Mouse (Mus musculus): Measurements from ENCODE around the gene Tfpt.
"Not testable (repeated sequence)": the region's sequence is repeated elsewhere in the genome, so short reads cannot be mapped to it uniquely, and the experiment has no call there.

The Tfpt gene

DNA sequence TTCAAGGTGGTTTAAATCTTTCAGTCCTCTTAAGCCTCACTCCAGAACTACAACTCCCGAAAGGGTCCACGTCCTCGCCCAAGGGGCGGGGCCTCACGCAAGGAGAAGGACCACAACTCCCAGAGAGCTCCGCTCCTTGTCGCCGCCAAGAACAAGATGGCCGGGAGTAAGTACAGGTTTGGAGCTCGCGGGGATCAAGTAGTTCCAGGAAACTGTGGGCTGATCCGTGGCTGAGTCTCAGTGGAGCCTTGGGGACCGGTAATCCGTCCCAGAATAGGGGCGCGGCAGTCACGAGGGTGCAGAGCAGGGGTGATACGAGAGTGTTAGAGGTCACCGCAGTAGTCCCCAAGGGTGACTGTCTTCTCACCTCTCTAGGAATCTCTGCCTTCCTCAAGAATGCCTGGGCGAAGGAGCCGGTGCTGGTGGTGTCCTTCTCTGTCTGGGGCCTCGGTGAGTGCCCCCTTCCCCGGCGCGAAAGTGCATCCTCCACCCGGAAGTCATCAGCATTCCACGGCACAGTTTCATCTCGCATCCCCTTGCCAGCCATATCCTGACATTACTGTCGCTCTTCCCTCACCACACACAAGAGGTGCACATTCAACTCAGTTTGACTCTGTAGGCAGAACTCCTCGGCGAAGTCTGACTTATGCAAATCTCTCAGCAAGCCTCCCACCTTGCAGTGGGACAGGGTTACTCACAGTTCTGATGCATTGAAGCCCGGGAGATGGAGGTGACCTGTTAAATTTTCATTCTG is 12.3 kb downstream of the Tfpt start, which contains the start of gene Ndufa3:
TSS of gene Ndufa3 (plus strand) at position 132 of the 754 bp plus-strand sequence.
- peak; percentile 94 for DNase-seq (ENCODE audit: low read depth)

DNA sequence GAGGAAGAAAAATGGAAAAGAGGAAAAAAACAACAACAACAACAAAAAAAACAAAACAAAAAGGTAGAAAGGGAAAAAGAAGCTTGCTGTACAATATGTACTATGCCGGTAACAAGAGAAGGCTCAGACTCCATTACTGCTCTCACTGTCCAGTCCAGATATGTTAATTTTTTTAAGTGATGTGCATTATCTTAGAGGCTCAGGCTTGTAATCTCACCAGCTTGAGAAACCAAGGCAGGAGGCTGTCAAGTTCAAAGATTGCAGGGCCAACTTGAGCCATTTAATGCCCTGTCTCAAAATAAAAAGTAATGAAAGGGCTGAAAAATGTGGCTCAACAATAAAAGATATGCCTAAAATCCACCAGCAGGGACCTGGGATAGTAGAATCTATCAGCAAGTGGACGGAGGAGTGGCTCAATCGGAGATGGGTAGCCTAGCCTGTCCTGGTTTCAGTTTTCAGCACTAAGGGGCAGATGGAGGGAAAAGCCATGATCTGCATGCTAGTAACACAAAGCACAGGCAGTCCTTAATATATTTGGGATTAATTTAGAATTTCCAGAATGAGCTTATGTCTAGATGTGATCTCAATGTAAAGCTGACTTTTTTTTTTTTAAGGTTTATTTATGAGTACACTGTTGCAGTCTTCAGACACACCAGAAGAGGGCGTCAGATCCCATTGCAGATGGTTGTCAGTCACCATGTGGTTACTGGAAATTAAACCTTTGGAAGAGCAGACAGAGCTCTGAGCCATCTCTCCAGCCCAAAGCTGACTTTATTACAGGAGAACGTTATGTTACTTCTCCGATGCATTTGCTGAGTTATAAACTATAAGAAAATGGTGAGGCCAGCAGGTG is 13.1 kb downstream of the Tfpt start:
- DNase-seq (ENCODE audit: low read depth) = no peak

DNA sequence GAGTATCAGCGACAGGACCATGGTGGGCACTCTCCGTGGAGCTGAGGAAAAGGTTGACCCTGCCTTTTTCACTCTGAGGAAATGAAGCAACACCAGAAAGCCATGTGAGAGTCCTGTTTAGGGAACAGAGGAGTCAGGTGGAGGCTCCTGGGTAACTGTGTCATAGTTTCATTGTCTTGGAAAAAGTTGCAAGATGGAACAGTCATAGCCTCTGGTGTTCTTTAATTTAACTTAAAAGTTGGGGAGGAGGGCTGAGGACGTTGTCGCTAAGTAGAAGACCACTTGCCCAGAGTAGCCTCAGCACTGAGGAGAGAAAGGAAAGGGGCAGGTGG is 13.7 kb downstream of the Tfpt start, which contains the start of gene Oscar:
TSS of gene Oscar (minus strand) at position 101 of the 332 bp plus-strand sequence.
- DNase-seq (ENCODE audit: low read depth) = no peak

DNA sequence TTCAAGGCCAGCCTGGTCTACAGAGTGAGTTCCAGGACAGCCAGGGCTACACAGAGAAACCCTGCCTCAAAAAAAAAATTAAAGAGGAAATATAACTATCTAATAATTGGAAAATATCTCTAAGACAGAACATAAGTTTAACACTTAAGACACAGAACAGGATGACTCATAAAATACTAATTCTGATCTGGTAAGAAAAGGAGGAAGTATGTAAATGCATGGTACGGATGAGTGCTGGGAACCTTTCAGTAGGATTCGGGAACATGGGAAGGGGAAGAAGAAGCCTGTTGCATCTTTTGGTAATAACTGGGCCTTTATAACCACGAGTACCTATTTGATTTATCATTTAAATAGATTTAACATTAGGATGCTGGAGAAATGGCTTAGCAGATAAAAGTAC is 15.7 kb downstream of the Tfpt start:
- no peak for DNase-seq (ENCODE audit: low read depth)

DNA sequence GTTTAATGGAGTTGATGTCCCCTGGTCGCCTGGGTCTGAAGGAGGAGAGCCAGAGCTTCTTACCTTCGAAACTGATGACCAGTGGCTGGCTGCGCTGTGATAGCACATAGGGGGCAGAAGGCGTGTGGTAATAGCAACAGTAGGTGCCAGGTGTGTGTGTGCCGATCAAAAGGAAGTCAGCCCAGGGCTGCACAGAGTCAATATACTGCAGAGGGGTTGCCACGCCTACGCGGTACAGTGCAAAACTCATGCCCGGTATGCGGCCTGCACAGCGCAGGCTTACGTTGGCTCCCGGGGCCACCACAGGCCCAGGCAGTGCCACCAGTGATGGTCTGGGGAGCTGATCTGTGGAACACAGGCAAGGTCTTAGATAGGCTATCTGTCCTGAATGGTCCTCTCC is 18.7 kb downstream of the Tfpt start:
- no peak for DNase-seq (ENCODE audit: low read depth)

DNA sequence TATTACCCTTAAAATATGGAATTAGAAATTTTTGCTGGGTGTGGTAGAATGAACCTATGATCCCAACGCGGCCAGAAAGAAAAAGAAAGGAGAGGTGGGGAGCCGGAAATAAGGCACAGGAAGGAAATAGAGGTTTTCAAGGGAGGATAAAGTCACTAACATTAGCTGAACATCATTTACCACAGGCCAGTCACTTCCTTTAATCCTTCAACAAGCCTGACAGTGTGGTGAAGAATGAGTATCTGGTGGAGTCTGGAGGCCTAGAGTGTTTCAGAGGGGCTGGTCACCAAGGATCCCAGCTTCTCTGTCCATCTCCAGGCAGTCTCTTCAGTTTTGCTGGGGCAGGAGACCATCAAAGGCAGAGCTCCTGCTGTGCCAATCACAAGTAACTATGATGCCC is 19.3 kb downstream of the Tfpt start:
- no peak for DNase-seq (ENCODE audit: low read depth)

DNA sequence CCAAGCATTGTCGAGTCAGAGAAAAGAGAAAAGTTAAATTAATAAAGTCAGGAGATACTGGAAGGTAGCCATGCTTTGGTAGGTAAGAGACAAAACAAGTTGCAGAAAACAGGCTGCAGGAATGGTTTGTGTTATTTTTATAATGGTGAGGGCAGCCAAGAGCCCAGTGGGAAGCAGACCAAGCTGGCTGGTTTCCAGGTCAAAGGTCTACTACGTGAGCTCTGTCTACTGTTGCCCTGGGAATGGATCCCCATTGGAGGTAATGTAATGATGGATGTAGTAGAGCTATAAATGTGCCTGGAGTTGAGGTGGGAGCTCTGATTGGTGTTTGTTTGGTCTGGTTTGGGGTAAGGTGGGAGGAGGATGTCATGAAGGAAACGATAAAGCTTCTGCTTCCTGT is 20.6 kb downstream of the Tfpt start:
- peak; percentile 57 for DNase-seq (ENCODE audit: low read depth)

DNA sequence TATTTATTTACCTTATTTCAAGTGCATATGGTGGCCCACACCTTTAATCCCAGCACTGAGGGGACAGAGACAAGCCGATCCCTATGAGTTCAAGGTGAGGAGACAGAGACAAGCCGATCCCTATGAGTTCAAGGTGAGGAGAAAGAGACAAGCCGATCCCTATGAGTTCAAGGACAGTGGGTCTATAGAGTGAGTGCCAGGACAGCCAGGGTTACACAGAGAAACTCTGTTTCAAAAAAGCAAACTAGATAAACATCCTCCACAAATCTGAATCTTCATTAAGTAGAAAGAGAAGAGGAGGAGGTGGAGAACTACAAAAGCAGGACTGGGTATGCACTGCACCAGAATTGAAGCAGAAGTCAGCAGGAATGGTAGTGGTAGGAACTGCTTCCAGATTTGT is 21.1 kb downstream of the Tfpt start:
- no peak for DNase-seq (ENCODE audit: low read depth)

DNA sequence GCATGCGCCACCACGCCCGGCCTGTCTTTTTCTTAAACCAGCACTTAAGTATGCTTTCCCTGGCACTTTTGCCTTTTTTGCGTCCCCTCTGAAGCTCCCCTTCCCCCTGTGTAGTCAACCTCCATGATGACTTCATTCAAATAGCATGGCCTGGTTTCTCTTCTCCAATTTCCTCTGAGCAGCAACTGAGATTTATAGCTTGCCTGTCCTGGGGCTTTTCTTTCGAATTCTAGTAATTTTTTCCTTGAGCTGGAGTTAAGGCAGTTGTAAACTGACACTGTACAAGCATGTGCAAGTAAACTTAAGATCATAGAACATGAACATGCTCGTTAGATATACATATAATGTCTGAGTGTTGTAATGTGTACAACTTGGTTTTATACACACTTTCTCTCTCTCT is 22.3 kb downstream of the Tfpt start:
- peak; percentile 16 for DNase-seq (ENCODE audit: low read depth)

DNA sequence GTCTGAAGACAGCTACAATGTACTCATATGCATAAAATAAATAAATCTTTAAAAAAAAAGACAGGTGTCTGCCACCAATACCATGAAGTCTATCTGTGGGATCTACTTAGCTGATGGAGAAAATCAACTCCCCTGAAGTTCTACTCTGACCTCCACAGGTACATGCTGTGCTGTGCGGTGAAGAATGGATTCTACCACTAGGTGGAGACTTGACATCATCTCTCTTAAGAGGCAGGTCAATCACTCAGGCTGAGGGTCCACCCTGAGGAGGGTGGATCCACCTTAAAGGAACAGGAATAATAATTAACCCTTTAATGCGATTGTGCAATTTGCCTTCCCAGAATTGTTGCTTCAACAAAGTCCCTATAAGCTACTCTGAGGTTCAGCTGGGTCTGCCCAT is 22.9 kb downstream of the Tfpt start:
- peak; percentile 60 for DNase-seq (ENCODE audit: low read depth)

DNA sequence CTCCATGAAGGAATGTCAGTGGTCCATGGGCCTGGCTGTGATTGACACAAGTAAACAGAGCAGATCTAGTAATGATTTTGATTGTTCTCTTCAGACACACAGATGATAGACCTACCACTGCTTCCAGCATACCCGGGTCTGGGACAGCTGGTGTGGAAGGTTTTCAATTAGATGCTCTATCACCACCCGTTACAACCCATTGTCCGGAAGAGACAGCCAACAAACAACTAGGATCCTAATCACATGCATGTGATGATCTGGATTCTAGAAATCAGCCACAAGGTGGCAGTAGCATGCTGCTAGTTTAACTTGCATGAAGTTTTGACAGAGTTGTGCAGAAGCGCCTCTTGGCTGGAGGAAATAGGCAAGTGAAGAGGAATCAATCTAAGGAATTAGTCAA is 28.6 kb downstream of the Tfpt start:
- peak; percentile 94 for DNase-seq (ENCODE audit: low read depth)

DNA sequence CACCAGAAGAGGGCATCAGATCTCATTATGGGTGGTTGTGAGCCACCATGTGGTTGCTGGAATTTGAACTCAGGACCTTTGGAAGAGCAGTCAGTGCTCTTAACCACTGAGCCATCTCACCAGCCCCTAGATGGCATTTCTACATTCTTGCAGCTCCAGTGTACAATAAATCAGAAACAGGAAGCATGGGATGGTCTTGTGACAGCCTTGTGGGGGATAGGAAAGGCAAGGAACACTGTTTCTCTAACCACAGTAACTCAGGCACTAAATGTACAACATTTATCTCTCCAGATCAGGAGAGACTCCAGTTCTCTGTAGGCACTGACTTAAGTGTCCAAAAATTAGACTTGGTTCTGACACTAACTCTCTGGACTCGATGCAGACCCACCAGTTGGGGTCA is 32.0 kb downstream of the Tfpt start:
- DNase-seq (ENCODE audit: low read depth) = not testable (repeated sequence)

DNA sequence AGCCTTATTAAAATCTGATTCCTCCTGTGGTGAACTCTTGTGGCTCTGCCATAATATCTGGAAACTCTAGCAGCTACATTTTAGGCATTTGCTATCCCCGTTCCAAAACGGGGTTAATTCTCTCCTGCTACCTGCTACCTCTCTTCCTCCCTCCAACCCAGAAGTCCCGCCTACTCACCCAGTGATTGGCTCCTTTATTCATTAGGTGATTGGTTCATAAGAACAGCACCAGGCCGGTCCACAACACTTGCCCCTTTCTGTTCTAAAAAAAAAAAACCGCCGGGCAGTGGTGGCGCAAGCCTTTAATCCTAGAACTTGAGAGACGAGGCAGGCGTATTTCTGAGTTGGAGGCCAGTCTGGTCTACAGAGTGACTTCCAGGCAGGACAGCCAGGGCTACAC is 34.6 kb downstream of the Tfpt start:
- no peak for DNase-seq (ENCODE audit: low read depth)

DNA sequence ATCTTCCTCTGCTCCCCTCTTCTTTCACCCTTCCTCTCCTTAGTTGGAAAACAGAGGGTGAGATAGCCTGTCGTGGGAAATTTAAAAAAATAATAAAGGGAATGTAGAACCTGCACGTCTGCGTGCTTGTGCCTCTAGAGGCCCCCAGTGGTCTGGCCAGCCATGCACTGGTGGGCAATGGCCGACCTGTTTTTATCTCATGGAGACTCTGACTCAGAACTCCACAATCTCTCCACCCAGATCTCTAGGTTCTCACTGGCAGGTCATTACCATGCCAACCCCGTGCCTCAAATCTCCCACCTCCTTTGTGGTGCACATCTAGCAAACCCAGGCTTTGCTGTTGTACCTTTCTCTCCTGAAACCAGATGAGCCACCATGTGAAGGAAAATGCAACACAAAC is 35.0 kb downstream of the Tfpt start:
- DNase-seq (ENCODE audit: low read depth) = no peak

DNA sequence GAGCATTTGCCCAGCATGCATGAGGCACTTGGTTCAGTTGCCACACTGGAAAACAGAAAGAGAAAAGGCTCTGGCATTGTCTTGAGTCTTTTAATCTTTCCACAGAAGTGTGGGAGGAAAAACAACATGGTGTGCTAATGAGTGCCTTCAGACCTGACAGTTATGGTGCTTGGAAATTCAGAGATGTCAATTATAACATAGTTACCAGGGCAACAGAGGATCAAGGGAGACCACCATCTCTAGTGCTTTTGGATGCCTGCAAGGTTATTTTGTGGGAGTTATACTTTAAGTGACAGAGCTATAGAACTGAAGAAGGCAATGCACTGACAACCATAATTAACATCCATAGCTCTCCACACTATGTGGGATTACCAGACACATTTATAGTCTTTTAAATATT is 35.9 kb downstream of the Tfpt start:
- DNase-seq (ENCODE audit: low read depth) = no peak

DNA sequence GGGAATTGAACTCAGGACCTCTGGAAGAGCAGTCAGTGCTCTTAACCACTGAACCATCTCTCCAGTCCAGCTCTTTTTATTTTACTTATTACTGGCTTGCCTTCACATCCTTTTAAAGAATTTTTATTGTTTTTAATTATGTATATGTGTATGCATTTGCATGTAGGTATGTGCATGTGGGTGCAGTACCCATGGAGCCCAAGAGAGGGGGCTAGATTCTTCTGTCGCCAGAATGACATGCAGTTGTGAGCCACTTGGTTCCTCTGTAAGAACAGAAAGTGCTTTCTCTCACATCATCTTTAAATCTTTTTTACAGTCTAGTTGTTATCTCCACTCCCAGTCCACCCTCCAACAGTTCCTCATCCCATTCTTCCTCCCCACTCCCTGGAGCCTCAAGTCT is 38.2 kb downstream of the Tfpt start:
- DNase-seq (ENCODE audit: low read depth) = no peak

DNA sequence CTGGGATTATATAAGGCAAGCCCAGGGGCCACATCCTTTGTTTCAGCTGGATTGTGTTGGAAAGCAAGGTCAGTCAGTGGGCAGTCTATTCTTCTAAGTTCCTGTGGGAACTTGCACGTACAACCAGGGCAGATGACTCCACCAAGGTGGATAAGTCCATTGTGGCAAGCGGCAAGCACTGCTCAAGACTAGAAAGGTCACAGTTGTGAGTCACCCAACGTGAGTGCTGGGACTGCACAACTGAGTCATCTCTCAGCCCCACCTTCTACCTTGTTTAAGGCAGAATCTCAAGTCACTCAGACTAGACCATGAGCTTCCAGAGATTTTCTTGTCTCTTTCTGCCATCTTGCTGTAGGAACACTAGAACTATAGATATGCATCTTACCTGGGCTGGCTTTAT is 39.2 kb downstream of the Tfpt start:
- DNase-seq (ENCODE audit: low read depth) = no peak

DNA sequence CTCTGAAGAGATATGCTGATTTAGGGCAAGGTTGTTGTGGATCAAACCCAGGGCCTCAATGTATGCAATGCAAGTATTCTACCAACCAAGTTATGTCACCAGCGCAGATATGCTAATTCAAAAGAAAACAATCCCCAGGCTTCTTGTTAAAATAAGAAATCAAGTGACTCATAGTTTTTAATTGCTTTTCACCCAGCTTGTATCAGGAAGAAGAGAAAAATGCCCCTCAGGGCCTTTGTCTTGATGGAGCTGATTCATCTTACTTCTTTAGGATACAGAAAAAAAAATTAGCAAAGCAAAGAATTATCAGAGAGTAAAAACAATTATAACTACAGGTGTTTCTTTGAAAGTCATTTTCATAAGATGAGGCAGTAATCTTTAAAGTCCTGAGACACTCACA is 42.4 kb downstream of the Tfpt start:
- no peak for DNase-seq (ENCODE audit: low read depth)

DNA sequence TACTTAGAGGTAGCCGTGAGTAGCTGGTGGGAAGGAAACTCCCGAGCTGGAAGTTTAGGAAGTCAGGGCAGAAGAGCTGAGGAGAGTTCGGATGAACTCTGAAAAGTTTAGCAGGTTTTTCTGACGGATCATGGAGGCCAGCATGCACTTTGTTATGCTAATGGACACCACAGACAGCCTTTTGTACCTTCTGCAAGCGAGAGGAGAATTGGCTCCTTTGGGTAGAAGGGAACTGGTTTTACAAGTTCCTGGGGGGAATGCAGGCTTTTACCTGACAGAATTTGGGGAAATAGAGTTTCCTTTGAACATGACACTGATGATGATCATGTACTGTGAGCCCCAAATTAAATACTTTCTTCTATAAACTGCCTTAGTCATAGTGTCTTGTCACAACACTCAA is 43.5 kb downstream of the Tfpt start:
- DNase-seq (ENCODE audit: low read depth) = no peak

DNA sequence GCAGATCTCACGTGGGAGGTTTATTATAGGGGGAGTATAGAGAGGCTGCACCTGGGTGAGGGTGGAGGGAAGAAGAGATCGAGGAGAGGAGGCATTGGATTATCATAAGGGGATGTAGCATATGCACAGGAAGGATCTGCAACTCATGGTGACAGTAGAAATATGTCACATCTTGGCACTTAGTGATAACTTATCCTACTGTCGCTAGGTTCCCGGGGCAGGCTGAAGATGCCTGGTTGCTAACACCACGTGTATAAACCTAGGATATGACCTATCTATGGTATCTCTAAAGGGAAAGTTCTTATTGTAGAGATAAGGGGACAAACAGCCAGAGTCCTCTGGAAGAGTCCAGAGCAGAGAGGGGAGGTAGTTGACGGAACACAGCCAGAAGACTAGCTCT is 44.0 kb downstream of the Tfpt start:
- DNase-seq (ENCODE audit: low read depth) = no peak

DNA sequence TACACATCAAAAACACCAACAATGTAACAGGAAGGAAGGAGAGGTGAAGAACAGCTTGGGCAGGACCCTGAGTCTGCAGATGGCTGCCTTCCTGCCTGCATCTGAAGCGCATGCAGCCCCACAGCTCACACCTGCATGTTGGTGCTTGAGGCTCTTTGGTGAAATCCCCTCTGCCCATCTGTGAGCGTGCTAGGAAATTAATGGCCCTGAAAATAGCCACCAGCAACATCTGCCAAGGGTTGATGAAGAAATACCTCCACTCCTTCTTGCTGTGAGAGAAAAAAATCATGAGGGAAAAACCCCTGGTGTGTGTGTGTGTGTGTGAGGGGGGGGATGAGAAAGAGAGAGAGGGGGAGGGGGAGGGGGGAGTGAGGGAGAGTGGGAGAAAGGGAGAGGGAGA is 49.7 kb downstream of the Tfpt start:
- DNase-seq (ENCODE audit: low read depth) = no peak

DNA sequence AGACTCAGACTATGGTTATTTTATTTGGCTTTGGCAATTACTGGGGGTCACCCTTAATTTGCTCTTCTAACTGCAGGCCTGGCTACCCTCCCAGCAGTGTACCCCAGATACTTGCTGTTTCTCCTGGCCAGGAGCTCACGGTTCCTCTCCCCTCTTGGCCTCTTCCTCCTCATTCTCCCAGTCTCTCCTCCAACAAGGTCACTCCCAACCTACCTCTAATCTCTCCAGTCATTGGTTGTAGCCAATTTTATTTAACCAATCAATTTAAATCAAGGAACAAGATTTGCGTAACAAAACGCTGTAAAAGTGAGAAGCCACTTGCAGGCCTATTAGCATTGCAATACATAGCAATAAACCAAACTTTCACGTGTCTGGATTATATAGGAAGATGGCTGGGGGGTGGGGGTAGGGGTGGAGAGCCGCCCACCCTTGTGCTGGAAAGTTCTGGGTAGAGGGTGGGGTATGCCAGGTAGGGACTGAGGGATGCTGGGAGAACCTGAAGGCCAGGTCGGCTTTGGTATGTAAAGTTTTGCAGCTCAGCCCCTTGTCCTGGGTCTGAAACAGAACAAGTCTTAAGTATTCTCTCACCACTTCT is 50.7 kb downstream of the Tfpt start:
- DNase-seq (ENCODE audit: low read depth) = no peak

DNA sequence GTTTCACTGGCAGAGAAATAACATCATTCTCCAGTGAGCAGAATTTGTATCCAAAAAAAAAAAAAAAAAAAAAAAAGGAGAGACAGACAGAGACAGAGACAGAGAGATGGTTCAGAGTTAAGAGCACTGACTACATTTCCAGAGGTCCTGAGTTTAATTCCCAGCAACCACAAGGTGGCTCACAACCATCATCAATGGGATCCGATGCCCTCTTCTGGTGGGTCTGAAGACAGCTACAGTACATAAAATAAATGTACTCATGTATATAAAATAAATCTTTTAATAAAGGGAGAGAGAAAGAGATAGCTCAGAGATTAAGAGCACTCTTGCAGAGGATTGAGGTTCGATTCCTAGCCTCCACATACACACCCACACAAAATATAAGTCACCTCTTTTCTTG is 51.5 kb downstream of the Tfpt start:
- DNase-seq (ENCODE audit: low read depth) = no peak
